Mouse (Mus musculus): ENCODE measurements around the gene Nt5dc3. TPM values are rescaled to one million over a fixed set of nuclear protein-coding genes. Genes with fewer than 3 reads are reported as not detected.

The Nt5dc3 gene
- polyA plus RNA-seq, 2 experiments, result 1.3 to 5.5 TPM

- TF ChIP-seq POLR2A (IDR thresholded peaks at IDR 0.05; ENCODE audit: borderline replicate concordance, extremely low read depth, insufficient read depth, insufficient read length), result no peak
- ATAC-seq (ENCODE audit: low FRiP score, low read depth), result no peak
- WGBS, result 76% methylated on average over 7 of the region's 7 CpGs
Measured at GRCm38 (mm10) chr10:86872121-86872520, 93.3 kb downstream of the Nt5dc3 start.

GRCm38 (mm10) chr10:86872591-86872990 lies 93.8 kb downstream of the Nt5dc3 start:
- DNase-seq (ENCODE audit: low spot score) (no peak), ATAC-seq (ENCODE audit: low FRiP score, low read depth) (no peak)
- 65% methylated on average over 5 of the region's 5 CpGs for WGBS
- no peak overlapping the region for H3K4me3 ChIP-seq (replicated peaks; ENCODE audit: low read length)
- H3K4me2 ChIP-seq (replicated peaks; ENCODE audit: low read depth, low read length, severe bottlenecking), result no peak overlapping the region
- no peaks in the 10 kb centered on the region for H3K4me1 ChIP-seq (ENCODE audit: control insufficient read depth, insufficient read depth, low read length)
- H3K9me3 ChIP-seq (ENCODE audit: control insufficient read depth, low read length), result no peaks in the 10 kb centered on the region
- no peaks in the 10 kb centered on the region for H3K27me3 ChIP-seq (ENCODE audit: control insufficient read depth, insufficient read depth, low read length)
- H3K36me3 ChIP-seq (ENCODE audit: control insufficient read depth, insufficient read depth, low read length), result no peaks in the 10 kb centered on the region
- TF ChIP-seq POLR2A (IDR thresholded peaks at IDR 0.05; ENCODE audit: borderline replicate concordance, extremely low read depth, insufficient read depth, insufficient read length), result no peak
- H3K9ac ChIP-seq (ENCODE audit: low read depth, low read length, severe bottlenecking), result no peak overlapping the region
- no peak overlapping the region for H3K27ac ChIP-seq (replicated peaks; ENCODE audit: low read depth, low read length)

More at GRCm38 (mm10) chr10:86872121-86872520, 93.3 kb downstream of the Nt5dc3 start:
- Histone ChIP-seq H3K27me3 (ENCODE audit: control insufficient read depth, insufficient read depth, low read length) (no peaks in the 10 kb centered on the region), H3K9me3 (ENCODE audit: control insufficient read depth, low read length) (no peaks in the 10 kb centered on the region), H3K36me3 (ENCODE audit: control insufficient read depth, insufficient read depth, low read length) (no peaks in the 10 kb centered on the region), H3K27ac (replicated peaks; ENCODE audit: low read depth, low read length) (no peak overlapping the region), H3K4me2 (replicated peaks; ENCODE audit: low read depth, low read length, severe bottlenecking) (no peak overlapping the region), H3K9ac (ENCODE audit: low read depth, low read length, severe bottlenecking) (no peak overlapping the region), H3K4me3 (replicated peaks; ENCODE audit: low read length) (no peak overlapping the region), H3K4me1 (ENCODE audit: control insufficient read depth, insufficient read depth, low read length) (no peaks in the 10 kb centered on the region)
- DNase-seq (ENCODE audit: low spot score), result no peak

- Histone ChIP-seq H3K4me2 (replicated peaks; ENCODE audit: low read depth, low read length, severe bottlenecking) (no peak overlapping the region), H3K9ac (ENCODE audit: low read depth, low read length, severe bottlenecking) (no peak overlapping the region), H3K27ac (replicated peaks; ENCODE audit: low read depth, low read length) (no peak overlapping the region), H3K4me1 (ENCODE audit: control insufficient read depth, insufficient read depth, low read length) (no peaks in the 10 kb centered on the region), H3K36me3 (ENCODE audit: control insufficient read depth, insufficient read depth, low read length) (no peaks in the 10 kb centered on the region), H3K27me3 (ENCODE audit: control insufficient read depth, insufficient read depth, low read length) (no peaks in the 10 kb centered on the region), H3K9me3 (ENCODE audit: control insufficient read depth, low read length) (no peaks in the 10 kb centered on the region), H3K4me3 (replicated peaks; ENCODE audit: low read length) (no peak overlapping the region)
- 54% methylated on average over 7 of the region's 7 CpGs for WGBS
- DNase-seq (ENCODE audit: low spot score) (no peak), ATAC-seq (ENCODE audit: low FRiP score, low read depth) (no peak)
- TF ChIP-seq POLR2A (IDR thresholded peaks at IDR 0.05; ENCODE audit: borderline replicate concordance, extremely low read depth, insufficient read depth, insufficient read length), result no peak
Measured at GRCm38 (mm10) chr10:86878721-86879120, 99.9 kb downstream of the Nt5dc3 start.

GRCm38 (mm10) chr10:86880071-86880806 lies 101.4 kb downstream of the Nt5dc3 start:
- H3K4me3 ChIP-seq (replicated peaks; ENCODE audit: low read length), result no peak overlapping the region
- TF ChIP-seq POLR2A (IDR thresholded peaks at IDR 0.05; ENCODE audit: borderline replicate concordance, extremely low read depth, insufficient read depth, insufficient read length), result no peak
- no peak overlapping the region for H3K27ac ChIP-seq (replicated peaks; ENCODE audit: low read depth, low read length)
- ATAC-seq (ENCODE audit: low FRiP score, low read depth), result no peak
- no peak overlapping the region for H3K4me2 ChIP-seq (replicated peaks; ENCODE audit: low read depth, low read length, severe bottlenecking)
- H3K36me3 ChIP-seq (ENCODE audit: control insufficient read depth, insufficient read depth, low read length), result no peaks in the 10 kb centered on the region
- H3K4me1 ChIP-seq (ENCODE audit: control insufficient read depth, insufficient read depth, low read length), result no peaks in the 10 kb centered on the region
- 53% methylated on average over 5 of the region's 5 CpGs for WGBS
- no peaks in the 10 kb centered on the region for H3K27me3 ChIP-seq (ENCODE audit: control insufficient read depth, insufficient read depth, low read length)
- no peaks in the 10 kb centered on the region for H3K9me3 ChIP-seq (ENCODE audit: control insufficient read depth, low read length)
- DNase-seq (ENCODE audit: low spot score), result no peak
- no peak overlapping the region for H3K9ac ChIP-seq (ENCODE audit: low read depth, low read length, severe bottlenecking)

- no peak overlapping the region for H3K9ac ChIP-seq (ENCODE audit: low read depth, low read length, severe bottlenecking)
- no peaks in the 10 kb centered on the region for H3K36me3 ChIP-seq (ENCODE audit: control insufficient read depth, insufficient read depth, low read length)
- no peaks in the 10 kb centered on the region for H3K4me1 ChIP-seq (ENCODE audit: control insufficient read depth, insufficient read depth, low read length)
- ATAC-seq (ENCODE audit: low FRiP score, low read depth), result no peak
- no peak for TF ChIP-seq POLR2A (IDR thresholded peaks at IDR 0.05; ENCODE audit: borderline replicate concordance, extremely low read depth, insufficient read depth, insufficient read length)
- no peaks in the 10 kb centered on the region for H3K9me3 ChIP-seq (ENCODE audit: control insufficient read depth, low read length)
- H3K27me3 ChIP-seq (ENCODE audit: control insufficient read depth, insufficient read depth, low read length), result no peaks in the 10 kb centered on the region
- no peak for DNase-seq (ENCODE audit: low spot score)
- no peak overlapping the region for H3K4me2 ChIP-seq (replicated peaks; ENCODE audit: low read depth, low read length, severe bottlenecking)
- H3K27ac ChIP-seq (replicated peaks; ENCODE audit: low read depth, low read length), result no peak overlapping the region
- H3K4me3 ChIP-seq (replicated peaks; ENCODE audit: low read length), result no peak overlapping the region
Measured at GRCm38 (mm10) chr10:86881448-86881847, 102.6 kb downstream of the Nt5dc3 start.
